Mouse (Mus musculus): ENCODE data around the gene Slc38a2.

The Slc38a2 gene

GRCm38 (mm10) chr15:96718466-96718865 is 18.9 kb upstream of the Slc38a2 start:
- no peak for DNase-seq (ENCODE audit: low spot score)

DNA sequence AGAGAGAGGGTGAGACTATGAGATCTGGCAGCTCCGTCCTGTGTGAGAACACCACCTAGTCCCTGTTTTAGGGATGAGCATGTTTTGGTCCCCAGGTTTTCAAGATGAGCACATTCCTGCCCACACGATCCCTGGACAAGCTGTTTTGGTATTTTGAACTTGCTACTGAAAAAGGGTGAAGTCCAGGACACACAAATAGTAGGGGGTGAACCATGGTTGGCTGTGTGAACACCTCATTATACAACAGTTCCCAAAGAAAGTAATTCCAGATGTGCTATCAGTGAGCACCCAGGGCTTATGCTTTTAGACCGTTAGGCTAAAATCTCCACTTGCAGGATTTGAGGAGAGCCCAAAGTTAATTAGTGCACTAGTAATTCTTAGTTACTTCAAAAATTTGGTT is 17.7 kb upstream of the Slc38a2 start:
- no peak for DNase-seq (ENCODE audit: low spot score)

- no peak for DNase-seq (ENCODE audit: low spot score)
Observed at GRCm38 (mm10) chr15:96716371-96716770, 16.8 kb upstream of the Slc38a2 start.

DNA sequence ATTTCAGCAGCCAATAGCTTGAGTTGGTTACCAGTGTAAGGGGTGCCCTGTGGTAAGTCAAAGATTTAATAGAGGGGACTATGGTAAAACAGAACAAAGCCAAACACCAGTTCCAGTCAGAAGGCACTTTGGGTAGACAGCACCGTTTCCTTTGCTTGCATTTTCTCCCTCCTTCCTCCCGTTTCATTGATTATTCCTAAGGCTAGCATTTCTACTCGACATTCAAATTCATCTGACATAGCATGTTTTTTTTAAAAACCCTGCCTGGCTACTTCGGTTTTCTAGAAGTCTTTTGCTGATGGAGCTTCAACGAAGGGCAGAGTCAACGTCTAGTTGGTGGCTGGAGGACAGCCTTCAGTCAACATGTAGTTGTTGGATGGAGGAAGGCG is 16.2 kb upstream of the Slc38a2 start:
- DNase-seq (ENCODE audit: low spot score): no peak

- no peak for DNase-seq (ENCODE audit: low spot score)
Observed at GRCm38 (mm10) chr15:96715079-96715691, 15.7 kb upstream of the Slc38a2 start.

GRCm38 (mm10) chr15:96714676-96715016 is 15.1 kb upstream of the Slc38a2 start:
- DNase-seq (ENCODE audit: low spot score): no peak

DNA sequence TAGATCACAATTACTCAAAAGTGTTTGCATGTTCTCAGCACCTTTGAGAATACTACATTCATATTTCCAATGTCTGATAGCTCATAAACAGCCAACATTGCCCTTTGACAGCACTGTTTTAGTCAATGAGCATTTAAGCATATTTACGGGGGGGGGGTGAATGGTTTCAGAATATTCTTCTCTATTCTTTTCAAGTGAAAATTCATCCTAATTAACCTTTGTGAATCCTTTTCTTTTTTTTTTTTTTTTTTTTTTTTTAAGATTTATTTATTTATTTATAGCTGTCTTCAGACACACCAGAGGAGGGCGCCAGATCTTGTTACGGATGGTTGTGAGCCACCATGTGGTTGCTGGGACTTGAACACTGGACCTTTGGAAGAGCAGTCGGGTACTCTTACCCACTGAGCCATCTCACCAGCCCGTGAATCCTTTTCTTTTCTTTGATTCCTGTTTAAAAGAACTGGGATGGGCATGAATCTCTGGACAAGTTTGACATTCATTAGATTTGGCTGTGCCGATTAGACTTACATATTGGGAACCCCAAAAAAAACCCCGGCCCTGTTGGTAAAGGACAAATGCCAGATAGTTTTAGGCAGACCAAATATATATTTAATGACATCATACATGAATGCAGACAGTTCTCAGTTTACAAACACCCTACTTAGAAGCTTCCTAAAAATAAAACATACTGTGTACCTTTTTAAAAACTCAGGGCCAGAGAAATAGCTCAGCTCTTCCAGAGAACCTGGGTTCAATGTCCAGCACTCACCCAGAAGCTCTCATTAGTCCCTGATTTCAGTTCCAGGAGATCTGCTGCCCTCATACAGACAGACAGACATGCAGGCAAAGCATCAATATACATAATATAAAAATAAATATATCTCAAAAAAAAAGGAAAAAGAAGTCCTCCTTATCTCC is 14.5 kb upstream of the Slc38a2 start:
- DNase-seq (ENCODE audit: low spot score): no peak

DNA sequence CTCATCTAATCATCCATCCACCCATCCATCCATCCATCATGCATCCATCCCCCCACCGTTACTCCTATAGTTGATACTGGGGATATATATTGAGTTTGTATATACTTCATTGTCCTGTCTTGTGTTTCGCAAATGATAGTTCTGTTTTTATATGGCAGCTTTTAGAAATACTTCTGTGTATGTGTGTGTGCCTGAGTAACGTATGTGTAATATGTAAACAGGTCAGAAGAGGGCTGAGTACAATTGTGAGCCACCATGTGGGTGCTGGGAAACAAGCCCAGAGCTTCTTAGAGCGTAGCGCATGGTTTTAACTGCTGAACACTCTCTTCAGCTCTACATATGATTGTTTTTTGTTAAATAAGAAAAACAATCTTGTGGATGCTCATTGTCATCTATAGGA is 12.8 kb upstream of the Slc38a2 start:
- no peak for DNase-seq (ENCODE audit: low spot score)

GRCm38 (mm10) chr15:96711664-96712063 is 12.1 kb upstream of the Slc38a2 start:
- DNase-seq (ENCODE audit: low spot score): no peak

DNA sequence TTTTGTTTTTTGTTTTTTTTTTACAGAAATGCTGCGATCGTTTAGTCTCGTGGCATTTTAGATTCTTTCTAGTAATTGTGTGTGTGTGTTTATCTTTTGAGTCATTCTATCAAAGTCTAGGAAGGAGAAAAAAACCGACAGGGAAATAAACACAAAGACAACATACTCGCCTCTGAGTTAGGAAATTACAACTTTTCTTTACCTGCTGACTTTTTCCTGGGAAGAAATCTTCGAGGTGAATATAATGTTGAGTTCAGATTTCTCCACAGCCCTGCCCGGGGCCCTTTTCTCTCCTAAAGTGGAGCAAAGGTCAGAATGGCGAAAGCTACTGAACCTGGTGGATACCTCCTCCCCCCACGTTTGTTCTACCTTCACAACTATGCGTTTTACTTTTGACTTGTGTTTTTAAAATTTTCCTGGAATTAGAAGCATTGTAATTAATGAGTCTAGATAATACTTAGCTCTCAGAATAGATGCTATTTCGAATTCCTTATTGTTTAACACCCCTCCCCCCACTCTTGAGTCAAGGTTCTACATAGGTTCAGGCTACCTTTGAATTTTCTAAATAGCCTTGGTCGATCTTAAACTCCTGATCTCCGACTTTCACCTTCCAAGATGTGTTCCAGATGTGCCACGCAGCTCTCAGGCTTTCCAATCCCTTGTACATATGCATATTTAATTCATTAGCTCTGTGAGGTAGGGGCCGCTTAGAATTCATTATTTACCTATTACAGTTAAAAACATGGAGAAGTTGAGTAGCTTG is 11.0 kb upstream of the Slc38a2 start:
- DNase-seq (ENCODE audit: low spot score): no peak

- DNase-seq (ENCODE audit: low spot score): peak; percentile 100
Observed at GRCm38 (mm10) chr15:96709491-96710351, 10.2 kb upstream of the Slc38a2 start.

GRCm38 (mm10) chr15:96708976-96709490 is 9.5 kb upstream of the Slc38a2 start:
- no peak for DNase-seq (ENCODE audit: low spot score)

GRCm38 (mm10) chr15:96708428-96708827 is 8.9 kb upstream of the Slc38a2 start:
- DNase-seq (ENCODE audit: low spot score): no peak

DNA sequence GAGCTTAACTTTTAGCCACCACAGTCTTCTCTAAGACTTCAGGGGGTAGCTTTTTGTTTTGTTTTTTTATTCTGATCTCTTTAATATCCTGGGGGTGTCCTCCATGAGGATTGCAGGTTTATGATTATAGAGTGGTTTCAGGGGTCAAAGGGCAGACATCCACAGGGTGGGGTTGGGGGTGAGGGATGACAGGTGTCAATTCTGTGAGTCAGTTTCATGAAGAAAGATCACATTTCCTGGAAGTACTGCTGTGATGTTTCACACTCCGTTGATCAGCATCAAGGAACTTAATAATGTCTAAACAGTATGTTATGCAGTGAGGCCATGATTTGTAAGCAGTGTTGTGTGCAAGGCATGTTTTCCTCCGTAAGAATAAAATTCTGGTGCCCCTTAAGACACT is 8.4 kb upstream of the Slc38a2 start:
- DNase-seq (ENCODE audit: low spot score): no peak

DNA sequence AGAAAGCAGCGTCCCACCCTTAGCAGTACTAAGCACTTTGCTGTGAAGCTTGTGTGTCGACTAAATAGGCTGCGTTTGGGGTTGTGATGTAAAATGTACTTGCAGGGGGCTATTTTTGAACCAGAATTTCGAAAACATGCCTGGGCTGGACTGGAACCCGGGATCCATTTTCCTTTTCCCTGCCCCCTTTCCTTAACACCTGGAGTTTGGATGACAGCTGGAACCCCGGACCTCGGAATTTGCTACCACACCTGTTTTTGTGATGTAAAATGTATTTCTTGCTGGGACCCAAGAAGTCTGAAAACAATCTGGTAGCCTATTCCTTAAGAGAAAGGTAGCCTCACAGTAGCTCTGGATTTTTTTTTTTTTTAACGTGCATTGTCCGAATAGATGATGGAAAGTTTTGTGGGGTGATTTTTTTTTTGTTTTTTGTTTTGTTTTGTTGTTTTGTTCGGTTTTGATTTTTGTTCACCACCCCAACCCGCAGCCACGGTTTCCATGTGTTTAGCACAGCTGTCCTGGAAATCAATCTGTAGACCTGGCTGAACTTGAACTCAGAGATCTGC is 3.0 kb upstream of the Slc38a2 start:
- no peak for DNase-seq (ENCODE audit: low spot score)

DNA sequence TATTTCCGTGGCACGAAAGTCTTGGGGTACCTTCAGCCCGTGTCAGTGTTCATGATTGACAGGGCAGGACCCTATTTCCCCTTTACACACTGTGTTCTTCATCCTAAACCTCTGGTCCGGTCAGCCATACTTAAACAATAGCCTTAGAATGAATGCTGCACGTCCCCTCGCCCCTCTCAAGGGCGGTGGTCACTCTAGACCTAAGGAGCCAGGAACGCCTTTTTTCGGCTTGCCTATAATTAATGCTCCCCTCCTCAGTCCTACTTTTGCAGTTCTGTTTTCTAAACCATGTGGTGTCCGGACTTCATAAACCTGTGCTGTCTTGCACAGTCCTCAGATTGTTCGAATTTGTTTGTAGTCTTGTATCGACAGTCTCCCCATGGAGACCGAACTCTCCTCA is 1.2 kb upstream of the Slc38a2 start:
- no peak for DNase-seq (ENCODE audit: low spot score)

DNA sequence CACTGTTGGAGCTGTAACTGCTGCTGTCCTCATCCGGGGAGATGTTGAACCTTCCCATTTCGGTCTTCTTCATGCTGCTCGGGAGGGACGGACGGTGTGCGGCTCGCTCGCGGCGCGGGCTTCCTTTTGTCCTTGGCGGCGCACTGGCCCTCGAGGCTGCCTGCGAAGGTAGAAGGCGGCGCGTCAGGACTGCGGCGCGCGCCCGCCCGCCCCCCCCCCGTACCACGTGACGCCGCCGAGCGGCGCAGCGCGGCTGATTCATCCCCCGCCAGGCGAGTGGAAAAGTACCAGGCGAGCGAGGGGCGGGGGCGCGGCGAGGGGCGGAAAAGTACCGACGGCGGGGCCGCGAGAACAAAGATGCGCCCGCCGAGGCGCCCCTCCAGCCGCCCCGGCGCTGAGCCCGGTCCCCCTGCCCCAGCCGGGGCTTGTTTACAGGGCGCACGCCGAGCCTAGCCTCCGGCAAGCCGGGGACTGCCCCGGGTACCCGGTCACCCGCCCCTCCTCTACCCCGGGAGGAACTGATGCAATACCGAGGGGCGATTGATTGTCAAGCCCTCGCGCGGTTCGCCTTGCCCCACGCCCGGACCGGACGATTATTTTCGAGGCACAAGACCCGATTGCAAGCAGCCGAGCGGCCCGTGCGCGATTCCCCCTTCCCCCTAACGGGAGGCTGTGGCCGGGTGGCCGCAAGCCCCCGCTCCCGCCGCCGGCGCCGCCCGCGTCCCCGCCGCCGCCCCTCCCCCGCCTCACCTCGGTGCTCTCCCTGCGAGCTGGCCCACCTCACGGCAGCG is 677 bp downstream of the Slc38a2 start:
- DNase-seq (ENCODE audit: low spot score): peak; percentile 93

DNA sequence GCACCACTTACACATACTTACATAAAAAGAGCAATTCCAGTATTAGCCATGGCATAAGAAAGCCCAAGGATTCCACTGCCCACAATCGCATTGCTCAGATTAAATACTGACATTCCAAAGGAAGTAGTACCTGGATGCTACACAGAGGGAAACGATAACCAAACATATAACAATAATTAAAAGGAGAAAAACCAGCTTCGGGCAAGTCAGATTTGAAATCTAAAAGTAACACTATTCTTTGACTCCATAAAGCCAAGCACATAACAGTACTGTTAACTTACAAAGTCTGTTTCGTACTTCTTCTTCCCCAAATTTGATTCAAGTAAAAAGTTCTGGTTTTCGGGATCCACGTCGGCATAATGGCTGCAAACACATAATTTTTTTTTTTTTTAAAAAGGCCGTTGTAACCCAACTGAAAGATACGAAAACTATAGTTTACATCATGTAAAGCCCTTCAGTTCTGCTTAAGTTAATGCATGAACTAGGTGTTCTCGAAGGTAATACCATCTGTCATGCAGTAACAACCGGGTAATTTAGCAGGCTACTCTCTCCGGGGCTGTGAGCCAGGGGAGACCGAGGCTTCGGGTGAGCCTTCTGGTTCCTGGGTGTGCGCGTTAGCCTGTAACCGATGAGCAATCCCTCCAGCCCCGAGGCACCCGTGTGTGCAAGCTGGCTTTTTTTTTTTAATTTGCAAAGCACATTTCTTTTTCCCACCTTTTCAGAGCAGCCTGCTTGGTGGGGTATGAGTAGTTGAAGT is 1.5 kb downstream of the Slc38a2 start:
- DNase-seq (ENCODE audit: low spot score): peak; percentile 13

DNA sequence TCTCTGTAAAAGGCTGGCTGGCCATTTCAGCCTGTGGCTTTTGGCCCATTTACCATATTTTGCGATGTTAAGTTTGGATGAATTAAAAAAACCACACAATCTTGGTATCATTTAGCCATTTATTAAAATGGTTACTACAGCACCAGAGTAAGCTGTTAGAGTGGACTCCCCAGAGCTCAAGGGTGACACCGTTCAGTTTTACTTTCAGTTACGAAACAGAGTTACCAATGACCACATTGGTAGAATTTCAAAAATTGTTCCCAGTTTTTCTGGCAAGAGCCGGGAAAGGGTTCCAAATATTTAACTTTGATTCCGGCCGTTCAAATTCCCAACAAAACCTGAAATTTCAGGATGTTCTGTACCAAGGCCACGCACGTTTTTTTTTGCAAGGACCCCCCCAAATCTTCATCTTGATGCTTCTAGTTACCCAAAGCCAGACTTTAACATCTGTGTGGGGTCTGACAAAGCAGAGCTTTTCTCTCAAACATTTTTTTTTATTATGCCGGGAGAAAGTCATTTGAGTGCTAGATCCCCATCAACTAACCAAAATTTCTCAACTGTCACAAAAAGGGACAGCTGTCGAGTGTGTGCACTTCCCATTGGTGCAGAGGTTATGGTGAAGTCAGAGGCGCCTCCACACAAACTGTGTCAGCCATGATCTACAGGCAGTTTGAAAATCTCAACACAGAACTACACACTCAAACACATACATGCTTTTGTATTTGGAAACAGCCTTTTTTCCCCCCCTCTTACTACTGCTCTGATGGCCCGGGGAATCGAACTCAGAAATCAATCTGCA is 2.8 kb downstream of the Slc38a2 start:
- peak; percentile 35 for DNase-seq (ENCODE audit: low spot score)

Data from testis, postnatal 10 days (tissue).